Mouse (Mus musculus): Measurements from ENCODE around the gene Pafah1b1. TPM values are rescaled to one million over a fixed set of nuclear protein-coding genes. Genes with fewer than 3 reads are reported as not detected.

Gene Pafah1b1
- total RNA-seq, 1 experiment = 64.6 TPM

DNA sequence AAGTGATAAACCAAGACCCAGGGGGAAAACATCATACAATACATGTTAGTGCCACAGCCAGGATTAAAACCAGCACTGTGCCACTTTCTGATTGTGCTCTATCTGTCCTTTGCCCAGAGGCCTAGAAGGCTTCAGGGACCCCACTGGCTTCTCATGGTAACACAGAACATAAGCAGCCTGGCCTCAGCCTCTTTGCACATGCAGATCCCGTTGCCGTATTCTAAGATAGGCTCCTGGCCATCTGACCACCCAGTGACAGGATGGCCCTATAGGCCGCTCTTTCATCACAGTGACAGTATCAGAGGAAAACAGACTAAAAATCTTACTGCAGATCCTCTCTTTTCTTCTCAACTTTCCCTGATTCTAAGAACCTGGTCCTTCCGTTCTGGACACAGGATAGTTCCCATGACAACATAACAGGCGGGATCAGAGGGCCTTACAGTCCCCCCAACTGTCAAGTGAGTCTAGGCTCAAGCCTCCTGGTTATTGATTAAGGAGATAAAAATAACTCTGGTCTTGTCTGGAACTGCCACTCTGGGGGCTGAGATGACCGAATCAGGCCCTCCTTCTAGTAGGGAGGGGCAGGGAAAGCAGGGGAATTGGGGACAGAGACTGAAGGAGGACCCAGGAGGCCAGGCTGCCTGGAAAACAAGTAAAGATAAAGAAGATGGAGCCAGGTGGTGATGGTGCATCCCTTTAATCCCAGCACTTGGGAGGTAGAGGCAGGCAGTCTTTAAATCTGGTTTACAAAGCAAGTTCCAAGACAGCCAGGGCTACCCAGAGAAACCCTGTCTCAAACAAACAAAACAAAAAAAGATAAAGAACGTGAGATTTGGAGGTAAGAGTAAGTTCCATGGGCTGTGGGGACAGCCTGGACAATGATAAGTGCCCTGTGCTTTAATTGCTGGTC lies 92.3 kb downstream of the Pafah1b1 start:
- Histone ChIP-seq H3K4me1 (ENCODE audit: control insufficient read depth in 2 of 2, insufficient read depth in 2 of 2, low read length in 2 of 2, poor library complexity in 1 of 2) (peaks cover 5 to 6% of the 10 kb centered on the region in 2 experiments), H3K27ac (ENCODE audit: insufficient read depth, low read depth, low read length, poor library complexity, severe bottlenecking) (no peak overlapping the region), H3K9ac (ENCODE audit: insufficient read depth, low read depth, low read length, poor library complexity, severe bottlenecking) (no peak overlapping the region), H3K36me3 (ENCODE audit: control insufficient read depth, insufficient read depth, low read length, poor library complexity, severe bottlenecking) (0 out of 2 replicates have a peak, but pooled peaks cover 3% of the 10 kb centered on the region), H3K9me3 (ENCODE audit: control insufficient read depth, insufficient read depth, low read depth, low read length) (no peaks in the 10 kb centered on the region), H3K4me3 (ENCODE audit: insufficient read depth in 1 of 2, low read depth in 1 of 2, low read length in 2 of 2, poor library complexity in 1 of 2, severe bottlenecking in 1 of 2) (no peak overlapping the region)
- DNase-seq (ENCODE audit: low read depth, low spot score) = no peak
- in situ Hi-C loops (cut with MboI; ENCODE audit: low sequenced_read_pairs in 2 of 2, unreplicated experiment in 2 of 2) = no loop called here
- TF ChIP-seq ZC3H11A (IDR thresholded peaks at IDR 0.05; ENCODE audit: borderline replicate concordance, low read depth, low read length) = no peak
- TF ChIP-seq ZNF384 (IDR thresholded peaks at IDR 0.05; ENCODE audit: low read depth, low read length) = no peak
- no peak for TF ChIP-seq MAFK (IDR thresholded peaks at IDR 0.05; ENCODE audit: insufficient read depth, low read depth, low read length)
- TF ChIP-seq CHD2 (IDR thresholded peaks at IDR 0.05; ENCODE audit: low read depth, low read length) = no peak
- no peak for TF ChIP-seq HCFC1 (IDR thresholded peaks at IDR 0.05; ENCODE audit: borderline replicate concordance, insufficient read depth, low read length)

DNA sequence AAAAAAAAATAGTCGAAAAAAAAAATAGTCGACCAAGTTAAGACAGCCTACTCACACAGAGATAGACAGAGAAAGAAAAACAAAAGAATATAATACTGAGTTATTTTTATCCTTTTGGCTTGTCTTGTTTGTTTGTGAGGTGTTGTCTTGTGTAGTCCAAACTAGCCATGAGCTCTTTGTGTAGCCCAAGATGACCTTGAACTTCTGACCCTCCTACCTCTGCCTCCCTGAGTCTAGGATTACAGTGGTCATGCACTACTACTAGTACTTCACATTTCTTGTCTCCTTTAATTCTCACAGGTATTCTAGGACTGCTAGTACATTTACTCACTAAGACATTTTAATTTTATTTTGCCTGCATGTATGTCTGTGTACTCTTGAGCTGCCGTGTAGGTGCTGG lies 97.0 kb downstream of the Pafah1b1 start:
- H3K36me3 ChIP-seq (ENCODE audit: control insufficient read depth, insufficient read depth, low read length, poor library complexity, severe bottlenecking) = peaks cover 11% of the 10 kb centered on the region; the same call in 1 of the 2 replicates
- H3K9me3 ChIP-seq (ENCODE audit: control insufficient read depth, insufficient read depth, low read depth, low read length) = no peaks in the 10 kb centered on the region
- DNase-seq (ENCODE audit: low read depth, low spot score) = no peak
- H3K4me1 ChIP-seq (ENCODE audit: control insufficient read depth in 2 of 2, insufficient read depth in 2 of 2, low read length in 2 of 2, poor library complexity in 1 of 2) = peaks cover 6 to 10% of the 10 kb centered on the region in 2 experiments
- TF ChIP-seq CHD2 (IDR thresholded peaks at IDR 0.05; ENCODE audit: low read depth, low read length) (no peak), ZNF384 (IDR thresholded peaks at IDR 0.05; ENCODE audit: low read depth, low read length) (no peak), MAFK (IDR thresholded peaks at IDR 0.05; ENCODE audit: insufficient read depth, low read depth, low read length) (no peak)
- no peak overlapping the region for H3K9ac ChIP-seq (ENCODE audit: insufficient read depth, low read depth, low read length, poor library complexity, severe bottlenecking)
- no peak overlapping the region; the same call in 1 of the 2 replicates for H3K27ac ChIP-seq (ENCODE audit: insufficient read depth, low read depth, low read length, poor library complexity, severe bottlenecking)
- in situ Hi-C loops (cut with MboI; ENCODE audit: low sequenced_read_pairs in 2 of 2, unreplicated experiment in 2 of 2) = no loop called here
- no peak overlapping the region for H3K4me3 ChIP-seq (ENCODE audit: insufficient read depth in 1 of 2, low read depth in 1 of 2, low read length in 2 of 2, poor library complexity in 1 of 2, severe bottlenecking in 1 of 2)

DNA sequence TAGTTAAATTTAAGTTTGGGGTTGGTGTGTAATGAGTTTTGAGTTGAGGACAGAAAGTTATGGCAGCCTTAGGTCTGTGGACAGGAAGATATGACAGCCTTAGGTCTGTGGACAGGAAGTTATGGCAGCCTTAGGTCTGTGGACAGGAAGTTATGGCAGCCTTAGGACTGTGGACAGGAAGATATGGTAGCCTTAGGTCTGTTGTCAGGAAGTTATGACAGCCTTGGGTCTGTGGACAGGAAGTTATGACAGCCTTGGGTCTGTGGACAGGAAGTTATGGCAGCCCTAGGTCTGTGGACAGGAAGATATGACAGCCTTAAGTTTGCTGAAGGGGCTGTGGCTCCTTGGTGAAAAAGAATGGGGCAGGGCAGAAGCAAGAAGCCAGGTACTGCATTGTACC lies 99.1 kb downstream of the Pafah1b1 start:
- Histone ChIP-seq H3K27ac (ENCODE audit: insufficient read depth, low read depth, low read length, poor library complexity, severe bottlenecking) (no peak overlapping the region), H3K4me3 (ENCODE audit: insufficient read depth in 1 of 2, low read depth in 1 of 2, low read length in 2 of 2, poor library complexity in 1 of 2, severe bottlenecking in 1 of 2) (no peak overlapping the region), H3K36me3 (ENCODE audit: control insufficient read depth, insufficient read depth, low read length, poor library complexity, severe bottlenecking) (peaks cover 8% of the 10 kb centered on the region; the same call in 1 of the 2 replicates), H3K9me3 (ENCODE audit: control insufficient read depth, insufficient read depth, low read depth, low read length) (no peaks in the 10 kb centered on the region), H3K9ac (ENCODE audit: insufficient read depth, low read depth, low read length, poor library complexity, severe bottlenecking) (no peak overlapping the region), H3K4me1 (ENCODE audit: control insufficient read depth in 2 of 2, insufficient read depth in 2 of 2, low read length in 2 of 2, poor library complexity in 1 of 2) (peaks cover 6 to 10% of the 10 kb centered on the region in 2 experiments)
- in situ Hi-C loops (cut with MboI; ENCODE audit: low sequenced_read_pairs in 2 of 2, unreplicated experiment in 2 of 2) = no loop called here
- DNase-seq (ENCODE audit: low read depth, low spot score) = no peak
- no peak for TF ChIP-seq ZNF384 (IDR thresholded peaks at IDR 0.05; ENCODE audit: low read depth, low read length)
- no peak for TF ChIP-seq CHD2 (IDR thresholded peaks at IDR 0.05; ENCODE audit: low read depth, low read length)
- TF ChIP-seq ZC3H11A (IDR thresholded peaks at IDR 0.05; ENCODE audit: borderline replicate concordance, low read depth, low read length) = no peak
- TF ChIP-seq MAFK (IDR thresholded peaks at IDR 0.05; ENCODE audit: insufficient read depth, low read depth, low read length) = no peak
- TF ChIP-seq HCFC1 (IDR thresholded peaks at IDR 0.05; ENCODE audit: borderline replicate concordance, insufficient read depth, low read length) = no peak

Other genes starting within 250 kb of the Pafah1b1 start
- 2.0 and 2.7 TPM in 2 replicates for gene Rap1gap2, start 113.8 kb downstream of the Pafah1b1 start, total RNA-seq (2012; rRNA removed)
- gene Ccdc92b, start 105.1 kb downstream of the Pafah1b1 start, total RNA-seq (2012; rRNA removed) = 1.8 and 3.3 TPM in 2 replicates
- 73.5 and 92.9 TPM in 2 replicates for gene Cluh, start 75.2 kb downstream of the Pafah1b1 start, total RNA-seq (2012; rRNA removed)
- gene Mettl16, start 46.2 kb upstream of the Pafah1b1 start, total RNA-seq (2012; rRNA removed) = 52.5 and 72.7 TPM in 2 replicates
- 10.2 and 10.3 TPM in 2 replicates for gene Mnt, start 106.2 kb upstream of the Pafah1b1 start, total RNA-seq (2012; rRNA removed)
- gene Sgsm2, start 172.4 kb upstream of the Pafah1b1 start, total RNA-seq (2012; rRNA removed) = 10.4 and 16.5 TPM in 2 replicates
- 110 and 125 TPM in 2 replicates for gene Tsr1, start 173.4 kb upstream of the Pafah1b1 start, total RNA-seq (2012; rRNA removed)
- gene Smg6, start 201.2 kb upstream of the Pafah1b1 start, total RNA-seq (2012; rRNA removed) = 18.2 and 19.9 TPM in 2 replicates
- gene Srr, start 201.3 kb upstream of the Pafah1b1 start, total RNA-seq (2012; rRNA removed) = 2.9 and 3.8 TPM in 2 replicates

Measured in ES-E14 (cell line).